Mouse (Mus musculus) naive thymus-derived CD4-positive, alpha-beta T cell, adult 2 months (primary cell): Measurements from ENCODE around the gene Krr1.
A peak's percentile ranks its signal among the peaks of the same experiment; 100 is the strongest.

ENCODE experiments used
- DNase-seq: peaks from one replicate; pipeline ENCODE4 v3.0.0-alpha.2; 2011; ENCODE audit warnings: low read depth

The Krr1 gene

GRCm38 (mm10) chr10:111972542-111973361, at the start of gene Krr1:
Gene Krr1, plus strand, starts transcription at chr10:111972664.
- DNase-seq, result peak; percentile 97

GRCm38 (mm10) chr10:111923503-111924135, 48.8 kb upstream of the Krr1 start:
- DNase-seq, result no peak

DNA sequence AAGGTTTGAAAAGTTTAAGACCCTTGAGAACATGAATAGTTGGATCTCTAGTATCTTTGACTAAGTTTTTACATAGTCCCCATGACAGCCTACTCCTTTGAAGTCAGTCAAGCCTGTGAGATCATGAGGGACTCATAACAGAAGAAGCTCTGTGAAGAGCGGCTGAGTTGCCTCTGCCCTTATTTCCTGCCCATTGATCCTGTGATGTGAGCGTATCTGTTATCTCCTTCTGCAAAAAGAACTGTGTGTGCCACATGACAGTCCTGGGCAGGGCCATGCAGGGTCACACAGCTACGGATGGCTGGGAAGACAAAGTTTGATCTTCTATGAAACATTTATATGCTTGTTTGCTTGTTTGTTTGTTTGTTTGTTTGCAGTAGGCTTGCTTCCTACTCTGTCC, 48.3 kb upstream of the Krr1 start:
- peak; percentile 70 for DNase-seq

- peak; percentile 6 for DNase-seq
Observed at GRCm38 (mm10) chr10:111924716-111925488, 47.6 kb upstream of the Krr1 start.

DNA sequence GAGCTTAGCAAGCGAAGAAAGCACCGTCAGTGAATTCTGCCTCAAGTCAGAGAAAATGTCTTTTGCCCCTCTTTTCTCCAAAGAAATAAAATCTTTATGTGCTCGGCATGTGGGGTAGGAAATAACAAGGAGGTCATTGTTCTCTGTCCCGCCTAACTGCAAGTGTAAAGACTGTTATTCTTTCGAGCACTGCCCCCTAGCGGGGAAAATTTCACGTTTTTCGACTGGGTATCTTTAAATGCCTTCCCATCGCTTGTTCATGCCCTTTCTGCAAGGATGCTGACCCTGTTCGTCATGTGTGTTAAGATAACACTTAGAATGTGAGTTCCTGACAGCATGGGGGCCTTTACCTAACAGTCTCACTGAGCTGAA, 47.0 kb upstream of the Krr1 start:
- DNase-seq, result peak; percentile 83

- DNase-seq, result no peak
Observed at GRCm38 (mm10) chr10:111932621-111933345, 39.7 kb upstream of the Krr1 start.

GRCm38 (mm10) chr10:111935207-111935606, 37.3 kb upstream of the Krr1 start:
- no peak for DNase-seq

- no peak for DNase-seq
Observed at GRCm38 (mm10) chr10:111936021-111936420, 36.4 kb upstream of the Krr1 start.

DNA sequence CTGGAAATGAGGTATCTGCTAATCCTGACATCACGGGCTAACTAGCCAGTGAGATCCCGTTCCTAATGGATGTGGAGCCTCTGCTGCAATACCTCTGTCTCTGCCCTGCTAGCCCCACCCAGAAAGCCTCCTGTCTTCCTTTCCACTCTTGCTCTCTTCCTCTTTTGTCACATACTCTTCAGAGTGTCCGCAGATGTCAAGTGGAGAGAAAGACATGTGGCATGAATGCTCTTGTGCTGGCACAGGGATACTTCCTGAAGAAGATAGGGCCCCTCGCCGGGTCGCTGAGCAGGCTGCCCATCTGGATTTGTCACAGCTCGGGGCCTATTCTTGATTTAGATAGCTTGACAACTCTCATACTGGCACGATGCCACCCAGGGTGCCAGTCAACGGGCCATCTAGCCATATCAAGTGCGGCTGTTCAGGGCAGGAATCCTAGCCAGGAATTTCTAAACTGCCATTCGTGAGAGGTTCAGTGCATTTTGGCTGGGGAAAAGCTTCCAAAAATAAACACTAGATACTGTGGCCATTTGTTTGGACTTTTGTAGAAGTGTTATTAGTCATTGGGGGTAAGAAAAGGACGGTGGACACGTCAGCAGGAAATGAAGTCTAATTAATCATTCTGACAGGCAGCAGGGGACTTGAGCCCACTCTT, 35.8 kb upstream of the Krr1 start:
- no peak for DNase-seq

GRCm38 (mm10) chr10:111937146-111937534, 35.3 kb upstream of the Krr1 start:
- no peak for DNase-seq

- no peak for DNase-seq
Observed at GRCm38 (mm10) chr10:111943026-111943425, 29.4 kb upstream of the Krr1 start.

DNA sequence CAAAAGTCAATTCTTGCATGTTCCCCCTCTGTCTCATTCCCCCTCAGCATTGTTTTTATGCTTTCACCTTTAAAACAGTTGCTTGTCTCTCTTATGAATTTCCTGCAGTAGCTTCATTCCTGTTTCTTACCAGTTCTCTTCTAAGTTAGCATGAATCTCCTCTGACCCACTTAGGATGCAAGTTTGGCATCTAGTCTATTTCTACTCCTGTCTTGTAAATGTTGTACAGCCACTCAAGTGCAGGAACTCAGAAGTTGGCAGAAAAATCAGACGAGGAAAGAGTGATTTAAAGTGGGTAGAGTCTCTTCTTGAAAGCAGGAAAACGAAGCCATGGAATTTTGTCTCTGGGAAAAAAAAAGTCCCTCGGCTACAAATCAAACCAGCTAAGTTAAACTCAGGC, 26.9 kb upstream of the Krr1 start:
- no peak for DNase-seq

DNA sequence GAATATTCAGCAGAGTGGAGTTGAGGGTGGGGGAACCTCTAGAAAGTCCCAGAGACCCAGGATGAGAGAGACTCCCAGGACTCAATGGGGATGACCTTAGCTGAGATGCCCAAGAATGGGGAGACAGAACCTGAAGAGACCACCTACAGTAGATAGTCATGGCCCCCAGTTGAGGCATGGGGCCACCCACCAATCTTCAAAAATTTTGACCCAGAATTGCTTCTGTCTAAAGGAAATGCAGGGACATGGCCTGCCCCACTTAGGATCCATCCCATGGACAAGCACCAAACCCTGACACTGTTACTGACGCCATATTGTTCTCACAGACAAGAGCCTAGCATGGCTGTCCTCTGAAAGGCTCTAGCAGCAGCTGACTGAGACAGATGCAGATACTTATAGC, 24.4 kb upstream of the Krr1 start:
- DNase-seq, result no peak

GRCm38 (mm10) chr10:111949008-111949407, 23.5 kb upstream of the Krr1 start:
- DNase-seq, result no peak

DNA sequence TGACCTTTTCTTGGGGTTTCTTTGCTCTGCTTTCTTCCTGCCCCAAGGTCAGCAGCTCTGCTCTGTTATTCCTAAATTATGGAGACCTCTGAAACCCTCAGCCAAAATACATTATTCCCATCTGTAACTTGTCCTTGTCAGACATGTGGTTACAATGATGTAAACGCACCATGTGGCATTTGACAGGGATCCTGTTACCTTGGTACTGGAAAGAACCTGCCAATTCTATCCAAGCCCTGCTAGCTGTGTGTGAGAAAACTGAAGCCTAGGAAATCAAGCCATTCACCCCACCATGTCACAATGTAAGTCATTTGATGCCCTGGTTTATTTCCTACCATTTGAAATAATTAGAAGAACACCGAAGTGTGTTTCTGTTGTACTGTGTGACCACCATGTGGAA, 16.6 kb upstream of the Krr1 start:
- DNase-seq, result no peak

DNA sequence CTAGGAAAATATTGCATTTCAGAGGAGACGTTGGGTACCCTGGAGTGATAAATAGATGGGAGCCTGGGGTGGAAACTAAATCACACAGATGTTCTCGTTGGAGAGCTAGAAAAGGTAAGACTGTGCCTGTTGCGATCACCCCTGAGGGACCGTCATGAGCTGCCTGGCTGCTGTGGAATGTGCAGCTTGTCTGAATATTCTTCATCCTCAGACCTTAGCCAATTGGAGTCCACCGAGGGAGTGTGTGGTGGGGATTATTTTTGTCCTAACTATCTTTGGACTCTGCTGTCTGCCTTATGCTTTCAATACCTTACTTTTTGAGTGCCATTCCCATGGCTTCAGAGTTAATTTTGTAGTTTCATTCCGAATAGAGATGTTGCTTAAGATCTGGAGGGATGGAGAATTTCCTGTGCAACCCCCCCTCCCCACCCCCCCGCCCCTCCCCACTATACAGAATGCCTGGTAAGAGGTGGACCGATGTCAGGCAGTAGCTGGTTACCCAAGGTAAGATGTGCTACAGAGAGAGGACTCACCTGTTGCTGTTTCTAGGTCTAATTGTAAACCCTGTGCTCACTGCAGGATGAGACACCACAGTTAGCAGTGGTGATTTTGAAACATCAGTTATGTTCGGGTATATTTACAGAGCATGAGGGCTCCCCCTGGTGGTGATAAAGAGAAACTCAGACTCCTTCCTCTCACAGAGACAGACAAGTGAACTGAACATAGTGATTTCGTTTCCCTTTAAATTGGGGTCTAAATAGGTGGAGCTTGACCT, 15.0 kb upstream of the Krr1 start:
- peak; percentile 81 for DNase-seq

GRCm38 (mm10) chr10:111958046-111958421, 14.4 kb upstream of the Krr1 start:
- DNase-seq, result no peak

- no peak for DNase-seq
Observed at GRCm38 (mm10) chr10:111959353-111959752, 13.1 kb upstream of the Krr1 start.

- no peak for DNase-seq
Observed at GRCm38 (mm10) chr10:111960459-111960858, 12.0 kb upstream of the Krr1 start.

DNA sequence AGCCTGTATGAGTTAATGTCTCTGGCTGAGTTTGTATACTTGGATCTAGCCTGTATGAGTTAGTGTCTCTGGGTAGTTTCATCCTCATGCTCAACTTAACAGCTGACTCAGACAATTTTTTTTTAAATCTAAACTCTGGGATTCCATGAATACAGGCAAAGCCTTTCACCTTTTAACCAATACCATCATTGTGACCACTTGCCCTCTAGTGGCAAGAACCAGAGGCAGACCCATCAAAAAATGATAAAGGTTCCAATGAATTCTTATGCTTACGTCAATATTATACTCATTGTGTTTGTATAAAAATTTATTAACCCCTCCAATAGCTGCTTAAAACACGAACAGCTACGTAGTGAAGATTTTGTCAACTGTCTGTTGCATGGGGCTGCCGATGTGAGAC, 6.1 kb upstream of the Krr1 start:
- no peak for DNase-seq

DNA sequence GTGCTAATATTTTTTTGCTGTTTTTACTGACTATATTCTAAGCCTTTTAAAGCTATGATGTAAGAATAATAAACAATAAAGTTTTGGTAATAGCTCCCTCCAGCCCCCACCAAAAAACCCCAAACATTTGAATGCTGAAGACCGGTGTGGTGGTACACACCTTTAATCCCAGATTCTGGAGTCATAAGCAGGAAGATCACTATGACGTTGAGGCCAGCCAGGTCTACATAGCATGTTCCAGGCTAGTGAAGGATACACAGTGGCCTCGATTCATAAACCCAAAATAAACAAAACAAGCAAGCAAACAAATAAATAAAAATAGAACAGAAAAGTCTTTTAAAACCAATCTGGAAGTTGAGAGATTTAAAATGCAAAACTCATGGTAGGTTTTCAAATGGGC, 535 bp upstream of the Krr1 start:
- DNase-seq, result no peak
